Mouse (Mus musculus): ENCODE measurements at regions not wholly inside any gene's neighbourhood (a gene's known extent, or its start where the extent isn't known, plus 50 kb on each side); places are given as distances from the start of the nearest gene placed in this dataset.

DNA sequence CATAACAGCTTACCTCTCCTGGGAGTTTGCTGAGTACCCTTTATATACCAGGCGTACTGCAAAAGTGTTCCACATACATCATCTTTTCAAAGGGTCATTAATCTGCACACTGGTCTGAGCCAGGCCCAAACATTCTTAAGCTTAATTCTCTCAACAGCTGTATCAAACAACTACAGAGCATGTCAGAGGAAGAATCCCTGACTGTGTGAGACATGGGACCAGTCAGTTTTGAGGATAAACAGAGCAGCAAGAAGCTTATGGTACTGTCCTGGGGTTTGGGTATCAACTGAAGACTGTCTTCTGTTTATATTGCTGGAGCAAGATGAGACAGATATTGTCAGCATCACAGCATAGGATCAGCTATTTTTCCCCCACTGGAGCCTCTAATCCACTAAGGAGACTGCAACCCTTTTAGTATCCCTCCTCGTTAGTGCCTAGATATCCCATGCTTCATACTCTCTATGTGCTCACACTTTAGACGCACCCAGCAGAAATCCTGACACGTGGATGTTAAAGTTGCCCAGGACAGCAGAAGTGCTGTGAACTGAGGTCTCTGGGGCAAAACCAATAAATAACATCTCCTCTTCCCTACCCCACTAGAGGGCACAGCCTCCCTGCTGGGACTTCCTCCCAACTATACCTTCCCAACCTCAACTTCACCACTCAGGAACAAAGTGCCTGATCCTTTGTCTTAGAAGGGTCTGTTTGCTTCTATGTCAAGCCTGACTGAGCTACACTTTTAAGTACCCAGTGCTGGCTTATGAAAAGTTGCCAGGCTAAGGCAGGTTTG, 271.6 kb downstream of the Gm826 start:
- no peak for DNase-seq

DNA sequence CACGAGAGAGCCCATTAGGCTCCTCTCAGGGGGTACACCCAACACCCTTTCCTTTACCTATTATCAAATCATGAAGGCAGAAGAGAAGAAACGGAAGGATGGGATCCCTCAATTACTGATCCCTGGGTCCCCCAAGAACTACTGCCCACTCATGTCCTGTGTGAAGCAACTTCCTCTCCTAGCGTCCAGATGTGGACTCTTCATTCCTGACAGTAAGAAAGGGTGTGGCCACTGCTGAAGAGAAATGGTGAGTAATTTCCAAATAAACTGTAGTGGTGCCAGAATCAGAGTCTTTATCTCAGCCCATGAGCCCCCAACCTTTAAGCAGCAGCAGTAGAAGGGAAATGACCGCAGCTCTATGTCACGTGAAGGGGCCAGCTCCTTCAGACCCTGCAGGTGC, 273.9 kb downstream of the Gm826 start:
- DNase-seq: no peak

DNA sequence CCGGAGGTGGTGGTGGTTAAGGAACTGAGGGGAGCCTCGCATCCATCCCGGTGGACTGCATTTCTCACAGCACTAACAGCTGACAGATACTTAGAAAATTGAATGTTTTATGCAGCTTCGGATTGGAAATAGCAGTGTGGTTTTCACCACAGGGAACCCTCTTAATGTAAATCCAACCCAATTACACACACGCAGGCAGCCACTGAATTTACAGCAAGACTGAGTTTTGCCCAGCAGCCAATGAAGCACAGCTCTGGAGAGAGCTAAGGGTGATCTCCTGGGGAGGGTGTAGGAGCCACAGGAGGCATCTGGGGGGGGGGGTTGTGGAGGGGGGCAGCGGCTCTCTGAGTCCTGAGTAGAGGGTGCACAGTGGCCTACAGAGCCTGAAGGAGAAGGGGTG, 276.8 kb downstream of the Gm826 start:
- DNase-seq: no peak

DNA sequence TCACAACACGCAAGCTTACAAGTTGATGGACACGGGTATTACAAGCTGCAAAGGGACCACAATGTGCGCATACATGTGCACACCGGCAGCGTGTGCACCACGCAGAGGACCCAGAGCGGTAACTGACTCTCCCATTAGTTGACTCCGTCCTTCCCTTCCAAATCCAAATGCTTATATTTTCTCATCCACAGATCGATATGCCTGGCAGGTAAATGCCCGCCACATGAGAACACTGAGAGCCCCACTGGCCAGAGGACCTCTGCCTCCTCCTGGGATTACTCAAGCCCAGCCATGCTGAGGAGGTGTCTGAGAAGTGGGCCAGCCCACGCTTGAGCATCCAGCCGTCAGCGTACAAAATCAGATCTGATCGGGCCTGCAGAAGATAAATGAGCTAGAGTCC, 279.6 kb downstream of the Gm826 start:
- no peak for DNase-seq

DNA sequence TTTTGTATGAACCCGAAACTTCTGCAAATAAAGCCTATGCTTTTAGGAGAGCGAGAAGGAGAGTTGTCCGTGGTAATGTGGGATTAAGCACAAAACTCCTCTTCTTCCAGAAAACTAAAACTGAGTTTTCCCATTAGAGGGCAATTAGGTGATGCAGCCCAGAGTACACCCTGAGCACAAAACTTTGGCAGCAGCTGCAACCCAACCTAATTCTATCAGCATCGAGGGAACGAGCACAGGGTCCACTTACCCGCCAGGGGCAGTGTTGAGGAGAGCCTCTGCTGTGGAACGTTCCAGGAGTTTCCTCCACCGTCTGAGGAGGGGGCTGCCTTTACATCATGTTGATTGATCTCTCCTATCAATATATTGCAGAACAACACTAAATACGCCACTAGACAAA, 285.7 kb downstream of the Gm826 start:
- no peak for DNase-seq

DNA sequence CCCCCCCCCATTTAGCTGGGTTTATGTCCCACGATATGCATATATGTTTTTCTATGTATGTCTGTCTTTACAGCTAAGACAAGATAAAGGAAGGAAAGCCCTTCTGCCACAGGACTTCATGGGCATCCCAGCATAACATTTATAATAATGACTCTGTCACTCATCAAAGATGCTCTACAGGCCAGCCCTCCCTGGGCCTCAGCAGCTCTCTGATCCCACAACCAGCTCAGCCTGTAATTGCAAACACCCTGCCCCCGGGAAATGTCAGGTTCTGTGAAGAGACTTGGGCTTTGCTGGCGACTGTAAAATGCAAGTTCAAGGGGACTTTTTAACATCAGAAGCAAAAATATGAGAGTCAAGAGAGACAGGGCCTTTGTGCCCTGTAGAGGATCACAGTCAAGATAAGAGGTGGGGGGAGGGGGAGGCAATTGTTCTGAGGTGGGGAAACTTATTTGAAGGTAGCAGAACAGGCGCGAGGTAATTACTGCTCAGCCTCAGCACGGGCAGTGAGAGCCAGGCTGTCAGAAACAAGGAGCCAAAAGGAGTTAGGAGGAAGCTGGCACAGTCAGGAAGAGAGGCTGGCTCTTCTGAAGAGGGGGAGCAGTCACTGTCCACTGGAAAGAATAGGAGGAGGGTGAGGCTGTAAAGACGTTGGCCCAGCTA, 286.9 kb downstream of the Gm826 start:
- DNase-seq: no peak

DNA sequence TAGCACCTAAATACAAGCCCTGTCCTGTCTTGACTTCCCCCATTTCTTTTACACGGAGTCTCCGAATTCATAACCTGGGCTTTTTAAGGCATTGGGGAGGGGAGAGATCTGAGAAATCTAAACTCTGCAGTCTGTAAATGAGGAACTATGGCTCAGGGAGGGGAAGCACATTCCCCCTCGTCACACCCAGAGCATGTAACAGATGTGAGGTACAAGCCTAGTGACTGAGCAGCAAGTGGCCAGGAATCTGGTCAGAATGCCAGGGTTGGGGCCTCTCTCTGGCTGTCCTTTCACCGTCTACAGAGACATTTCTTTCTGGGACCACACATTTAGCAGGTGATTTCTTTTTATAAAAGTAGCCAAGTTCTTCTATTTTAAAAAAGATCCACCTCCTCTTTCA, 289.4 kb downstream of the Gm826 start:
- DNase-seq: no peak

DNA sequence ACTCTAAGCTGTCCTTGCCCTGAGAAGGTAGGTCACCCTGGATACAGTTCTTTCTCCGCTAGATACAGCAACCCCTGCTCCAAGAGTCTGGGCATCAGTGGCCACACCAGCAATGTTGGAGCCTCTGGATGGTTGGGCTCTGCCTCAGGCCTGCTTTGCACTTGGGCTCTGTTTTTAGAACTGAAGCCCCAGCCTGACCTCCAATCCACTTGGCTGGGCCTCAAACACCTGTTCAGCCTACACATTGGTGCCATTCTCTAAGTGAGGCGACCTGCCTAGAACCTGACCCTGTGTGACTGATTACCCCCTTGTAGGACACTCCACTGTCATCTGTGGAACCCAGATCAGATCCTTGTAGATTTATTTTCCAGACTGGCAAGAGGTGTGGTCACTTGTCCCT, 289.8 kb downstream of the Gm826 start:
- DNase-seq: no peak

DNA sequence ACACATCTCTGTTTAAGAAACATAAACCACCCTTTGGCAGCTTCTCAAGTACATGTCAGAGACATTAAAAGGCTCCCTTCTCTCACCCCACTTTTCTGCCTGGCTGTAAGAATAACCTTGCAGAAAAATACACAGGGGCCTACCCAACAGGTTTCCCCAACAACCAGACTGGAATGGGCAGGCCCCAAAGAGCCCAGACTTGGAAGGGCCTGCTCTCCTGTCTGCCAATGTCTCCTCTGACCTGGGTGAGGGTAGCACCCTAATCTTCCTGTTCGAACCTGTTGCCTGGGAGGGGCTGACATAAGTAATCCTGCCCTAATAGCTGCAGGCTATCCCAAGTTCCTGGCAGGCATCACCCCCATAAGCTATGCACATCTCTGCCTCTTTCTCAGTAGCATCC, 304.5 kb downstream of the Gm826 start:
- DNase-seq: no peak

DNA sequence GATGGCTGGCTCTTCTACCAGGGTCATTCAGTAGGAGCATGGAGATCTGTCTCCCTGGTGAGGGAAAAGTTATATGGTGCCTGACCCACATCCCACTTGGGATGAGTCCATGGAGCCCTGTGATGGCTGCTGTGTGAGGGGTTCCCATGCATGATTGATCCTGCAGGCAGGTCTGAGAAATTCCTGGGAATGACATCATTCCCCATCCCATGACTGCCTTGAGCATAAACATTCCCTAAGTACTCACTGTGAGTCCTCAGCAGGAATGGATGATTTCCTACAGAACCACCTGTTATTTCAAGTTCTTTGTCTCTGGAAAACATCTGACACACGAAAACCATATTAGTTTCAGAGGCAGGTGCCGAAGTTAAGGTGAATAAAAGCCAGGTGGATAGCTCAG, 305.5 kb downstream of the Gm826 start:
- DNase-seq: no peak

DNA sequence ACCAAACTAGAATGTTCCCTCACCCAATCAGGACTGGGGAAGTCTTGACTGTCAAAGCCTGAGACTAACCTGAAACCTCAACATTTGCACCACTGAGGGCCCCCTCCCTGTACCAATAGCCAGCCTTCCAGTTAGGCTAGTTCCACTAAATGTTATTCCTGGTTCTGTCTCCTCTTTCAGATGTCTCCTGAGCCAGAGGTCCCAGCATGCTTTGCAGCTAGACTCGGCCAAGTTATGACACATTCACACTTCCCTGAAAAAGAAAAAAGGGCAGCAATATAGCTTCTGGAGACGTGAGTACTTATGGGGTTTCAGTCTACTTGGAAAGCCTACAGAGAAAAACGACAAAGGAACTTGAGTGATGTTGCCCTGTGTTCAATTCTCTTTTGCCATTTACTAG, 308.1 kb downstream of the Gm826 start:
- no peak for DNase-seq

DNA sequence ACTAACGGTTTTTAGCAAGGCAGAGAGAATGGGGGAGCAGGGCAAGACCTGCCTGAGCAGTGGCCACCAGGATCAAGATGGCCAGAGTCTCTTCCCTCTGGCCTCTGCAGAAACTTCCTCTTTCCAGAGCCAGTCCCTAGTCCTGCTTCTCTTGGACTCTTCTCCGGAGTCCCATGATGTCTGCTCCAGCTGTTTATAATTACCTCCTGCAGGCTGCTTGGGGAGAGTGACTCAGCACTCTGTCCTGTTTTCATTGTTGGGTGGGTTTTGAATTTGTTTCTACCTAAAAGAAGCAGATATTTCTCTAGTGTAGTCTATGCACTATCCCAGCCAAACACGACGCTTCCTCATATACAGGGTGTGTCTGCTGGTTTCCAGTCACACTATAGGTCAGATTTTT, 312.4 kb downstream of the Gm826 start:
- DNase-seq: no peak

DNA sequence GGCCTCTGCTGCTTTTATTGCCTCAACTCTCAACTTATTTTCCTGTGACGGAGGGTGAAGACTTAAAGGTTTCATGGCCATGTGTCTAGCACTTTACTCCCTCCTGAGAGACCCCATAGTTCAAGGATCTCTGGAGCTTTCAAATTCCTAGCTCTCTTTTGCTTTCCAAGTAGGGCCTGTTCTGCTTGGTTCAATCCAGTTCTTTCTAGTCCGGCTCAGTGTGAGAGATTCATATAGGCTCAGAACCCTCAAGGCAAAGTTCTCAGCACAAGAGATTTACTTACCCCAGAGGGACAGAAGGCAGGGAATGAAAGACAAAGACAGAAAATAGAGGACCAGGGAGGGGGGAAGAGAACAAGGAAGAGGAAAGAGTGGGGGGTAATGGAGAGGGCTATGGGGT, 313.1 kb downstream of the Gm826 start:
- DNase-seq: no peak

DNA sequence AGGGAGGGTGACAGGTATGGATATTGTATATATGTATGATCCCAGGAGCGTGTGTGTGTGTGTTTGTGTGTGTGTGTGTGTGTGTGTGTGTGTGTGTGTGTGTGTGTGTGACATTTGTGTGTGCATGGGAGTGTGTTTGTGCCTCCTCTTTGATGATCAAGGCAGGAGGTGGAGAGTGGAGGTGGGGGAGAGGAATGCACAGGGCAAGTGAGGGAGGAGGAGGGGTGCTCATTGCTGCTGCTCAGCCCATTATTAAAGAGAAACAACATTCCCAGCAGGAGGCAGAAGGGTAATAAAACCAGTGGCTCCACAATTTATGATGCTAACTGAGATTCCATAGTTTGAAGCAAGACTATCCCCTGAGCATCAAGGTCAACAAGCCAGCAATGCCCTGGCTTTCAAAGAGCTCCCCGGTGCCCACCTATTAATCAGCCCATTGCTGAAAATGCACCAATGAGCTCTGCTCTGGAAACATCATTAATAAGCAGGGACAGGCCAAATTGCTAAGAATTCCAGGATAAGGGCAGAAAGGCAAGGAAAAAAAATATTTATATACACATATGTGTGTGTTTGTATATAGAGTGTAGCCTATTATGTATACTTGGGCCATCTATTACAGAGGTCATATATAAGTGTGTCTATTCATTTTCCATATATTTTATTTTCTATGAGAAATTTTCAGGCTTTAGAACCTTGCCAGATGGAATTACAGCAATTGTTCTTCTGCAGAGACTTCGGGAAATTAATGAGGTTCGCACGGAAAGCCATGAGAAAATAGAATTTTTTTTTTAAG, 316.7 kb downstream of the Gm826 start:
- DNase-seq: no peak

DNA sequence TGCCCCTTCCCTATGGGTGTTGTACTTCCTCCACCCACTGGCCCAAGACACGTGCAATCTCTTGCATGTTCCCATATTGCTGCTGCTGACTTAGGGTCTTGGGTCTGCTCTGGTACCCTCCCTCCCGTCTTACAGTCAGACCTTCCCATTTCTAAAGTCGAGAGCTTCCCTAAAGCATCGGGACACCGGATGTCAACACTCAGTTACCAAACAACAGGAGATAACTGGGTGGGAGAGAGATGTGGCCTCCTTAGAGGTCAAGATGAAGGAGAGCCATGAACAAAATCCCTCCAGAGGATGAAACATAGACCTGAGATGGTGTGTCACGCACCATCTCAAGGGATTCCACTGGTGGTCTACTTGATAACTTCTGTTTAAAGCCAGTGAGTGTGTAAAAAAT, 322.5 kb downstream of the Gm826 start:
- no peak for DNase-seq

DNA sequence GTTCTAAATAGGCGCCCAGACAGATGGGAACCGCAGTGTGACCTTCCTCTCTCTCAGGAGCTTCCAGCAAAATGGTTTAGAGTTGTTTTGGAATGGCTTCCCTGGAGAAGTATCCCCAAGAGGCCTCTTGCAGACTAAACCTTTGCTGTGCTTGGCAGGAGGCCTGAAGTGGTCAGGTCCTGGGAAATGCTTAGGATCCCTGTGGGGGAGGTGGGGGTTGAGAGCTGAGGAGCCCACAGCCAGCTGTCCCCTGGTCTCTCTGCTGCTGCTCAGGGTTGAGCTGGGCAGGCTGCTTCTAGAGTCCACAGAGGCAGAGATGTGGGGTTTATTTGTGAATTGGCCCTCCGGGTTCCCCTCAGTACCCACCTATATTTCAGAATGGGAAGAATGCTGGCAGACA, 331.3 kb downstream of the Gm826 start:
- no peak for DNase-seq

DNA sequence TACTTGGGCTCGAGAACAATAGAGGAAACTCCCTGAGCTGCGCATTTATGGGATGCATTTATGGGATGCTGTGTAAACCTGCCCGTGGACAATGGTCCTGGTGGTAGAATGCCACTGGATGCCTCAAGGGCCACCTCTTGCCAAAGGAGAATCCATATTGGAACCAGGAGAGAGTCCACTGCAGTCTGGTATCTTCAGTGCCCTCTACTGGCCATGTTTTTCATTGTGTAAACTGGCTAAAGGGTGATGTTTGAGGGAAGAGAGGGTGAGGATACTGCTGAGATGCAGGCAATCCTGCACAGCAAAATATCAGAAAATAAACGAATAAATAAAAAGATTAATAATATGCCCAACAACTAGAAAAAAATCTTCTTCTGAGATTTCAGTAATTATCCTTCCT, 333.5 kb downstream of the Gm826 start:
- peak; percentile 23 for DNase-seq

DNA sequence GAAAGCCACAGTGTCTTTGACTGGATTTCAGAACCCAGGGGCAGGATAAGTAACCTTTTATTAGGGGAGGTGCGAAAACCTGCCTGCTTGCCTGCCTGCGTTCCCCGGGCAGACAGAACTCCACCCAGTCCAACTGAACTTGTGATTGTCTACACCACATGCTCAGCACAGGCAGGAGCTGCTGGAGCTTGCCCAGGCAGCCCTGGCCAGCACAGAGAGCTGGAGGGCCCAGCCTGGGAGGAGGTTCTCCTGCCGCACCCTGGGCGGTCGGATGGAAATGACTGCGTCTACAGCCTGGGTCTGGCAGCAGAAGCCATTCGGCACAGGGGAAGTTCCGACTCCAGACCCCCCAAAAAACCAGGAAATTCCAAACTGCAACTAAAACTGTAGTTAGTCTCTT, 336.6 kb downstream of the Gm826 start:
- no peak for DNase-seq

DNA sequence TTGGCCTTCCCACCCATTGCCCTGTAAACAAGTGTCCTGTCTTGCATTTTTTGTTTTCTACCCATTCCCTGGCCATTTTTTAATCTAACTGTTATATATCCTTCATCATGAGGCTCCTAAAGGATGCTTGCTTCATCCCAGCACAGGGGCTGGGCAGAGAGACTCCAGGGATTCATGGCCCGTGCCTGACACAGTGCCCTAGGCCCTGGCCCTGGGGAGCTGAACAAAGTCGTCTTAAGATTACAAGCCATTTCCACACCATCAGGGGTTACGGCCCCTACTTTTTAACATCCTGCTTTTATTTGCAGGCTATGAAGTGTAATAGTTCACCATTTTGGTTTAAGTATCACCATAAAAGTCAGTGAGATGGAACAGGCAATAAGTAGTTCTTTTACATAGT, 339.5 kb downstream of the Gm826 start:
- DNase-seq: no peak

DNA sequence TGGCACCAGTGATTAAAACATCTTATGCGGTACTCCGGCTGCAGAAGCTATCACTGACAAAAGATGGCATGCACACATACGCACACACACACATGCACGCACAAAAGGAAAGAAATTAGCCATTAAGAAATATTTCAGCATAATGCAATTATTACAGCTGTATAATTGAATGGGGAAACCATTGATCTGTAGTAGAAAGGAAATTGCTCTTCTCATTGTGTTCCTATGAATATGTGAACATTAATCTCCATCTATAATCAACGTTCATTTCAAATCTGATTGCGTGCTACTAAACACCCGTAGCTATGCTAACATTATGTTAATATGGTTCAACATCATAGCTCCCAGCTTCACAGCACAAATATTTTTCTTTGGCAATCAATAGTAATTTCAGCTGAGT, 347.2 kb downstream of the Gm826 start:
- DNase-seq: no peak

DNA sequence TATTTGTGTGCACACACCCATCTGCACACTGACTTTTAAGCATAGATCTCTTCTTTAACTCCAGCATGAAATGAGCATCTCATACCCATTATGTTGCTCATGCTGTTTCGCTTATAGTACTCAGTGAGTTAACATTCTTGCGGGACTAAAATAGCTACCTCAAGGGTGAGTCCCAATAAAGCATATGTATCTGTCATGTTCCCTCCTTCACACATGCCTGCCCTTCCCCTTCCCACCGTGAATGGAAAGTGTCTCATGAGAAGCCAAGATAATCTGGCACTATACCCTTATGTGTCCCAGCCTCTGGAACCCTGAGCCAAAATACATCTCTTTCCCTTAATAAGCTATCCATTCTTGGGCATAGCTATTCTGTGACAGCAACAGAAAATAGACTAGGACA, 352.3 kb downstream of the Gm826 start:
- no peak for DNase-seq

DNA sequence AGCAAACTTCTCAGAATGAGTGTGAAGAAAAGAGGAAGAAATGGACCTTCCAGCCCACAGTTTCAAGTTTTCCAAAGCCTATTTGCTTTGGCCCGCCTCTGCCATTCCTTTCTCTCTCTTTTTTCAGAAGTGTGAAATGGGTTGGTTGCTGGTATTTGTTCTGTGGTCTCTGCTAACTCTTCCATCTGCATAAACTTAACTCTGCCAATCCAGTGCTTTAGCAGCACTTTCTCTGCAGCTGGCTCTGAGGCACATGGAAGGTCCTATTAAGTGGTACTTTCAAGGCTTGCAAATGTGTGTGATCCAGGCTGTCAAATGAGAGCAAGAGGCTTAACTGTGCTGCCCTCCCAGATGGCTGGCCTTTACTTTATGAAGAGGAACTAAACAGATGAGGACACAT, 383.6 kb downstream of the Gm826 start:
- no peak for DNase-seq

DNA sequence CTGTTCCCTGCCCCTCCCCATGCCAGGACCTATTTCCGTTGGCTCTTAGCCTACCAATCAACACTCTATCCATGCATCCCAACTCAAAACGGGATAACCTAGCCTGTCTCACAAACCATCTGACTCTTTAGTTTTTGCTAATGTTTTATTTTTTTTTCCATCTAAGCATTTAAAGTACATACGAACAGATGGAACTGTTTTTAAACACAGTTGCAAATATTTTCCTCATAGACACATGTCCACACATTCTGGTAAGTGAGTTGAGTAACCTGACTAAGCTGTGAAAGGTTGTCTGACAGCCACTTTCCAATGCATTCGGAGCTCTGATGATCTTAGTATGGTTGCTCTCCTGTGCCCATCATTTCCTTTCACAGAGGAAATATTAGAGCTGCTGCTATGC, 384.9 kb downstream of the Gm826 start:
- no peak for DNase-seq

DNA sequence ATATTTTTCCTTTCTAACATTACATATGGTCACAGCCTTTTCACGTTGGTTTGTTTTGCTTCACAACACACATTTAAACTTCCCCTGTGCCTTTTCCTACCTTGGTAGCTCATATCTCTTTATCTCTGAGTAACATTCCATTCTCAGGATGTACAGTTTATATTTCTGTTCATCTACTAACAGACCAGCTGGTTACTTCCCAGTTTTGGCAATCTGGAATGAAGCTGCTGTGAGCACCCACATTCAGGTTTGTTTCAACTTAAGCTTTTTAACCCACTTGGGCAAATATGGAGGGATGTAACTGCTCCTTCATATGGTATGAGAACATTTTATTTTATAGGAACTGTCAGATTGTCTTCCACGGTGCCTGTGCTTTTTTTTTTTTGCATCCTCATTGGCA, 403.2 kb downstream of the Gm826 start:
- no peak for DNase-seq
